Mouse (Mus musculus): ENCODE data around the gene Slc34a3. TPM values are rescaled to one million over a fixed set of nuclear protein-coding genes. Genes with fewer than 3 reads are reported as not detected.

Gene Slc34a3
- total and polyA plus RNA-seq, 3 experiments, result 0.03 to 0.04 TPM; not detected in 1

- Histone ChIP-seq H3K4me1 (ENCODE audit: control insufficient read depth in 1 of 2, insufficient read depth in 2 of 2, low read length in 2 of 2) (peaks cover 6 to 32% of the 10 kb centered on the region in 2 experiments), H3K79me2 (ENCODE audit: control insufficient read depth, insufficient read depth, low read length, poor library complexity) (peaks cover 21% of the 10 kb centered on the region), H3K9me3 (replicated peaks; ENCODE audit: insufficient read depth, low read length) (no peaks in the 10 kb centered on the region), H3K27ac (ENCODE audit: control insufficient read depth, low read depth, low read length) (peak overlapping the region; percentile 96), H3K36me3 (ENCODE audit: control insufficient read depth in 1 of 2, insufficient read depth in 2 of 2, low read length in 2 of 2) (peaks cover 2 to 17% of the 10 kb centered on the region in 2 experiments; a peak in 2 of 4 replicates), H3K27me3 (ENCODE audit: control insufficient read depth in 1 of 2, insufficient read depth in 2 of 2, low read length in 2 of 2) (no peaks in the 10 kb centered on the region), H3K9ac (ENCODE audit: control insufficient read depth, low read depth, low read length, poor library complexity, severe bottlenecking) (peak overlapping the region; percentile 84), H3K4me3 (ENCODE audit: control insufficient read depth in 1 of 2, insufficient read depth in 1 of 2, low read depth in 2 of 2, low read length in 2 of 2) (peak overlapping the region; percentile 51 to 72)
- peak; percentile 48 for DNase-seq (ENCODE audit: low read depth, low spot score)
- TF ChIP-seq UBTF (IDR thresholded peaks at IDR 0.05; ENCODE audit: borderline replicate concordance, insufficient read depth, low read depth, low read length), result no peak
- TF ChIP-seq POLR2A (IDR thresholded peaks at IDR 0.05; ENCODE audit: control insufficient read depth in 1 of 2, insufficient read depth in 1 of 2, low read depth in 1 of 2, low read length in 2 of 2, poor library complexity in 1 of 2), result 0 out of 4 replicates have a peak, but pooled peaks of 1 of the 2 experiments have one; percentile 17
These were observed 37.0 kb downstream of the Slc34a3 start for GRCm38 (mm10) chr2:25197191-25197590.

DNA sequence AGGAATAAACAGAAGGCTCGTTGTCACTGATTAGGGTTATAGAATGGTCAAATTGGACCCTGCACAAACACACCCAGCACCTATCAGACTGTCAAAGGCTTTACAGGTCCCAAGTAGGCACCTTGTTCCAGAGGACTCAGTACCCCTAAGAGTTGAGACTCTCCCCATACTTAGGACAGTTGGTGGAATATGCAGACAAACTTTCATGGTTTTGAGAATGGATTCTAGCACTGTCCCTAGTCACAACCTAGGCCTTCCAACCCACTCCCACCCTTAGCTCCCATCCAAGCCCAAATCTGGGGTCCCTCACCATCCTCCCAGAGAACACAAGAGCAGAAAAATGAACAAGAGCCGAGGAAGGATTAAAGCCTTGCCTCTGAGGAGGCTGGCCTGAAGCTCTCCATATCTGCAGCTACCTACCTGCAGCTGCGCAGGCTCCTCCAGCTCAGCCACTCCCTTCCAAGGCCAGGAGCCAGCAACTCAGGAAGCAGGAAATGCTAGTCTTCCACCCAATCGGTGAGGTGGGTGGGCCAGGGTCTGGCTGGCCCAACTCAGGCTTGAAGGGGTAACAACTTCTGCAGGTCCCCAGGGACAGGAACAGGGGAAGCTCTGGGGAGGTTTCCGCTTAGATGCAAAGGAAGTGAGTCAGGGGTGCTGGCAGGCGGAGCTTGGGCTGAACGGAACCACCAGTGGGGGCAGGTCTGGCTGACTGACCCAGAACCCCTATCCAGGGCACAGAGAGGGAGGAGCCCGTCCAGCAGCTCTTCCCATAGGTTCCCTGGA is 37.8 kb downstream of the Slc34a3 start, which contains the start of gene Tor4a:
Gene Tor4a (minus strand): TSS at position 715 of the 783 bp plus-strand sequence.
- Histone ChIP-seq H3K79me2 (ENCODE audit: control insufficient read depth, insufficient read depth, low read length, poor library complexity) (peaks cover 21% of the 10 kb centered on the region), H3K36me3 (ENCODE audit: control insufficient read depth in 1 of 2, insufficient read depth in 2 of 2, low read length in 2 of 2) (peaks cover 0 to 17% of the 10 kb centered on the region in 2 experiments; a peak in 2 of 4 replicates), H3K9ac (ENCODE audit: control insufficient read depth, low read depth, low read length, poor library complexity, severe bottlenecking) (peak within 1 kb of the TSS; percentile 87), H3K9me3 (replicated peaks; ENCODE audit: insufficient read depth, low read length) (no peaks in the 10 kb centered on the region), H3K27me3 (ENCODE audit: control insufficient read depth in 1 of 2, insufficient read depth in 2 of 2, low read length in 2 of 2) (no peaks in the 10 kb centered on the region), H3K4me3 (ENCODE audit: control insufficient read depth in 1 of 2, insufficient read depth in 1 of 2, low read depth in 2 of 2, low read length in 2 of 2) (peak within 1 kb of the TSS; percentile 57 to 72), H3K27ac (ENCODE audit: control insufficient read depth, low read depth, low read length) (peak within 1 kb of the TSS; percentile 96), H3K4me1 (ENCODE audit: control insufficient read depth in 1 of 2, insufficient read depth in 2 of 2, low read length in 2 of 2) (peaks cover 6 to 32% of the 10 kb centered on the region in 2 experiments)
- DNase-seq (ENCODE audit: low read depth, low spot score), result peak; percentile 96
- TF ChIP-seq JUND (IDR thresholded peaks at IDR 0.05; ENCODE audit: low read depth, low read length), result no peak
- TF ChIP-seq RAD21 (IDR thresholded peaks at IDR 0.05; ENCODE audit: low read depth, low read length), result no peak
- TF ChIP-seq POLR2AphosphoS5 (IDR thresholded peaks at IDR 0.05; ENCODE audit: borderline replicate concordance, low read depth, low read length), result no peak
- TF ChIP-seq GABPA (IDR thresholded peaks at IDR 0.05; ENCODE audit: low read depth, low read length), result no peak
- peak; percentile 79 for TF ChIP-seq HCFC1 (IDR thresholded peaks at IDR 0.05; ENCODE audit: low read depth, low read length)
- TF ChIP-seq E2F4 (IDR thresholded peaks at IDR 0.05; ENCODE audit: borderline replicate concordance, low read depth, low read length), result 0 out of 2 replicates have a peak, but pooled peaks have one; percentile 44
- TF ChIP-seq RCOR1 (IDR thresholded peaks at IDR 0.05; ENCODE audit: low read depth, low read length), result 0 out of 2 replicates have a peak, but pooled peaks have one; percentile 8
- TF ChIP-seq ZMIZ1 (IDR thresholded peaks at IDR 0.05; ENCODE audit: low read depth, low read length), result peak; percentile 84
- TF ChIP-seq CHD2 (IDR thresholded peaks at IDR 0.05; ENCODE audit: low read length), result no peak
- 0 out of 2 replicates have a peak, but pooled peaks have one; percentile 54 for TF ChIP-seq MEF2A (IDR thresholded peaks at IDR 0.05; ENCODE audit: extremely low read depth, insufficient replicate concordance, low read depth, low read length, poor library complexity, severe bottlenecking)
- no peak; the same call in 1 of the 2 replicates for TF ChIP-seq UBTF (IDR thresholded peaks at IDR 0.05; ENCODE audit: borderline replicate concordance, insufficient read depth, low read depth, low read length)
- peak; percentile 10; the same call in 1 of the 2 replicates for TF ChIP-seq ETS1 (IDR thresholded peaks at IDR 0.05; ENCODE audit: low read depth, low read length)
- no peak for TF ChIP-seq ZC3H11A (IDR thresholded peaks at IDR 0.05; ENCODE audit: low read depth, low read length)
- TF ChIP-seq USF2 (IDR thresholded peaks at IDR 0.05; ENCODE audit: borderline replicate concordance in 1 of 2, insufficient read depth in 1 of 2, low read depth in 1 of 2, low read length in 2 of 2), result no peak
- peak; percentile 96 for TF ChIP-seq ELF1 (IDR thresholded peaks at IDR 0.05; ENCODE audit: low read depth, low read length)
- TF ChIP-seq CHD1 (IDR thresholded peaks at IDR 0.05; ENCODE audit: low read depth, low read length), result peak; percentile 74
- TF ChIP-seq SIN3A (IDR thresholded peaks at IDR 0.05; ENCODE audit: low read length), result no peak; the same call in 1 of the 2 replicates
- TF ChIP-seq NELFE (IDR thresholded peaks at IDR 0.05; ENCODE audit: low read depth, low read length), result peak; percentile 77
- TF ChIP-seq NRF1 (IDR thresholded peaks at IDR 0.05; ENCODE audit: insufficient read depth, low read depth, low read length, poor library complexity, severe bottlenecking), result peak; percentile 92
- TF ChIP-seq MAZ (IDR thresholded peaks at IDR 0.05; ENCODE audit: low read depth, low read length), result peak; percentile 61; the same call in 1 of the 2 replicates
- peak; percentile 39 for TF ChIP-seq MXI1 (IDR thresholded peaks at IDR 0.05; ENCODE audit: low read depth, low read length)
- TF ChIP-seq TCF12 (IDR thresholded peaks at IDR 0.05; ENCODE audit: low read depth, low read length), result peak; percentile 59; the same call in 1 of the 2 replicates
- no peak for TF ChIP-seq MYB (IDR thresholded peaks at IDR 0.05; ENCODE audit: low read depth, low read length)
- TF ChIP-seq BHLHE40 (IDR thresholded peaks at IDR 0.05; ENCODE audit: borderline replicate concordance, low read depth, low read length), result no peak
- TF ChIP-seq POLR2AphosphoS2 (IDR thresholded peaks at IDR 0.05; ENCODE audit: low read length), result peak; percentile 67; the same call in 1 of the 2 replicates
- TF ChIP-seq POLR2A (IDR thresholded peaks at IDR 0.05; ENCODE audit: control insufficient read depth in 1 of 2, insufficient read depth in 1 of 2, low read depth in 1 of 2, low read length in 2 of 2, poor library complexity in 1 of 2), result peak; percentile 50 to 60; a peak in 2 of 4 replicates
- TF ChIP-seq ZKSCAN1 (IDR thresholded peaks at IDR 0.05; ENCODE audit: low read depth, low read length), result no peak
